Mouse (Mus musculus): ENCODE results near the gene Zfp143. TPM values are rescaled to one million over a fixed set of nuclear protein-coding genes. Genes with fewer than 3 reads are reported as not detected.

Gene Zfp143
- polyA plus RNA-seq (2012; rRNA removed) (6.8 and 8.2 TPM in 2 replicates), polyA plus RNA-seq (2014; fragmentation: Nextera tagmentation; extraction: Ambion mirVana) (8.6 and 9.3 TPM in 2 replicates)

GRCm38 (mm10) chr7:110061199-110061751 lies at the start of gene Zfp143:
TSS of gene Zfp143 (plus strand) at chr7:110061217.
- H3K4me2 ChIP-seq (ENCODE audit: low read depth), result peak within 1 kb of the TSS; percentile 74
- H3K9me3 ChIP-seq (ENCODE audit: control insufficient read depth, low read length), result no peaks in the 10 kb centered on the region
- H3K36me3 ChIP-seq (replicated peaks; ENCODE audit: control insufficient read depth, insufficient read depth, low read depth), result peaks cover 10% of the 10 kb centered on the region
- H3K27ac ChIP-seq, result peak within 1 kb of the TSS; percentile 100
- DNase-seq (ENCODE audit: low read depth in 3 of 3, low spot score in 3 of 3) (peak; percentile 99 to 100 (median 100)), ATAC-seq (ENCODE audit: insufficient read depth) (peak; percentile 94)
- under 1% methylated on average over 34 of the region's 34 CpGs for WGBS (ENCODE audit: insufficient replicate concordance)
- TF ChIP-seq CTCF (IDR thresholded peaks at IDR 0.05; ENCODE audit: low read depth) (no peak), EP300 (IDR thresholded peaks at IDR 0.05; ENCODE audit: low read depth) (peak; percentile 81)
- H3K27me3 ChIP-seq (ENCODE audit: control insufficient read depth, insufficient read depth, low read length), result no peaks in the 10 kb centered on the region
- peak within 1 kb of the TSS; percentile 93 to 98 for H3K4me3 ChIP-seq (ENCODE audit: insufficient read depth in 1 of 2, low read depth in 2 of 2, low read length in 2 of 2)
- peaks cover 16 to 21% of the 10 kb centered on the region in 2 experiments for H3K4me1 ChIP-seq (replicated peaks; ENCODE audit: control insufficient read depth in 2 of 2, insufficient read depth in 2 of 2, low read length in 1 of 2)
- peak within 1 kb of the TSS; percentile 98 for H3K9ac ChIP-seq (replicated peaks)

GRCm38 (mm10) chr7:110011417-110011816 lies 49.6 kb upstream of the Zfp143 start:
- Histone ChIP-seq H3K4me1 (replicated peaks; ENCODE audit: control insufficient read depth in 2 of 2, insufficient read depth in 2 of 2, low read length in 1 of 2) (peaks cover 3 to 4% of the 10 kb centered on the region in 2 experiments; a peak in 3 of 4 replicates), H3K9ac (replicated peaks) (no peak overlapping the region; the same call in 1 of the 2 replicates), H3K4me3 (ENCODE audit: insufficient read depth in 1 of 2, low read depth in 2 of 2, low read length in 2 of 2) (no peak overlapping the region), H3K36me3 (replicated peaks; ENCODE audit: control insufficient read depth, insufficient read depth, low read depth) (no peaks in the 10 kb centered on the region), H3K4me2 (ENCODE audit: low read depth) (no peak overlapping the region), H3K27me3 (ENCODE audit: control insufficient read depth, insufficient read depth, low read length) (no peaks in the 10 kb centered on the region), H3K27ac (no peak overlapping the region), H3K9me3 (ENCODE audit: control insufficient read depth, low read length) (no peaks in the 10 kb centered on the region)
- ATAC-seq (ENCODE audit: insufficient read depth), result no peak
- DNase-seq (ENCODE audit: low read depth in 3 of 3, low spot score in 3 of 3), result no peak
- WGBS (ENCODE audit: insufficient replicate concordance), result 27% methylated on average over 1 of the region's 1 CpGs
- TF ChIP-seq EP300 (IDR thresholded peaks at IDR 0.05; ENCODE audit: low read depth), result no peak
- TF ChIP-seq CTCF (IDR thresholded peaks at IDR 0.05; ENCODE audit: low read depth), result no peak

GRCm38 (mm10) chr7:110014272-110014671 lies 46.7 kb upstream of the Zfp143 start:
- no peak overlapping the region for H3K27ac ChIP-seq
- no peak overlapping the region for H3K4me3 ChIP-seq (ENCODE audit: insufficient read depth in 1 of 2, low read depth in 2 of 2, low read length in 2 of 2)
- ATAC-seq (ENCODE audit: insufficient read depth) (no peak), DNase-seq (ENCODE audit: low read depth in 3 of 3, low spot score in 3 of 3) (no peak)
- H3K4me1 ChIP-seq (replicated peaks; ENCODE audit: control insufficient read depth in 2 of 2, insufficient read depth in 2 of 2, low read length in 1 of 2), result 0 out of 4 replicates have a peak, but pooled peaks cover 0 to 3% of the 10 kb centered on the region in 2 experiments
- WGBS (ENCODE audit: insufficient replicate concordance), result 40% methylated on average over 5 of the region's 5 CpGs
- H3K27me3 ChIP-seq (ENCODE audit: control insufficient read depth, insufficient read depth, low read length), result no peaks in the 10 kb centered on the region
- no peaks in the 10 kb centered on the region for H3K36me3 ChIP-seq (replicated peaks; ENCODE audit: control insufficient read depth, insufficient read depth, low read depth)
- no peak for TF ChIP-seq CTCF (IDR thresholded peaks at IDR 0.05; ENCODE audit: low read depth)
- TF ChIP-seq EP300 (IDR thresholded peaks at IDR 0.05; ENCODE audit: low read depth), result no peak
- H3K4me2 ChIP-seq (ENCODE audit: low read depth), result no peak overlapping the region
- no peak overlapping the region for H3K9ac ChIP-seq (replicated peaks)
- H3K9me3 ChIP-seq (ENCODE audit: control insufficient read depth, low read length), result no peaks in the 10 kb centered on the region

- TF ChIP-seq EP300 (IDR thresholded peaks at IDR 0.05; ENCODE audit: low read depth) (no peak), CTCF (IDR thresholded peaks at IDR 0.05; ENCODE audit: low read depth) (peak; percentile 24; the same call in 1 of the 2 replicates)
- DNase-seq (ENCODE audit: low read depth in 3 of 3, low spot score in 3 of 3) (peak; percentile 79 to 83 (median 80)), ATAC-seq (ENCODE audit: insufficient read depth) (peak; percentile 90)
- Histone ChIP-seq H3K36me3 (replicated peaks; ENCODE audit: control insufficient read depth, insufficient read depth, low read depth) (no peaks in the 10 kb centered on the region; the same call in 1 of the 2 replicates), H3K27me3 (ENCODE audit: control insufficient read depth, insufficient read depth, low read length) (no peaks in the 10 kb centered on the region), H3K27ac (peak within 1 kb of the TSS; percentile 46), H3K4me2 (ENCODE audit: low read depth) (peak within 1 kb of the TSS; percentile 95), H3K9ac (replicated peaks) (peak within 1 kb of the TSS; percentile 80), H3K4me3 (ENCODE audit: insufficient read depth in 1 of 2, low read depth in 2 of 2, low read length in 2 of 2) (peak within 1 kb of the TSS; percentile 81 to 95), H3K4me1 (replicated peaks; ENCODE audit: control insufficient read depth in 2 of 2, insufficient read depth in 2 of 2, low read length in 1 of 2) (peaks cover 4 to 11% of the 10 kb centered on the region in 2 experiments), H3K9me3 (ENCODE audit: control insufficient read depth, low read length) (no peaks in the 10 kb centered on the region)
- WGBS (ENCODE audit: insufficient replicate concordance), result under 1% methylated on average over 48 of the region's 48 CpGs
Measured at GRCm38 (mm10) chr7:110018117-110018630, 42.8 kb upstream of the Zfp143 start, which contains the start of gene Ipo7. TSS of gene Ipo7 (plus strand) at chr7:110018274.
